Mouse (Mus musculus) liver, adult (tissue): ENCODE measurements around the gene Ppp2r5c.

ENCODE experiments used
- GATA4 ChIP-seq: IDR thresholded peaks from 2 replicates; pipeline ENCODE4 v1.6.1; 2014; ENCODE audit warnings: mild to moderate bottlenecking, low read length; ENCODE audit not compliant: insufficient replicate concordance

Gene Ppp2r5c

DNA sequence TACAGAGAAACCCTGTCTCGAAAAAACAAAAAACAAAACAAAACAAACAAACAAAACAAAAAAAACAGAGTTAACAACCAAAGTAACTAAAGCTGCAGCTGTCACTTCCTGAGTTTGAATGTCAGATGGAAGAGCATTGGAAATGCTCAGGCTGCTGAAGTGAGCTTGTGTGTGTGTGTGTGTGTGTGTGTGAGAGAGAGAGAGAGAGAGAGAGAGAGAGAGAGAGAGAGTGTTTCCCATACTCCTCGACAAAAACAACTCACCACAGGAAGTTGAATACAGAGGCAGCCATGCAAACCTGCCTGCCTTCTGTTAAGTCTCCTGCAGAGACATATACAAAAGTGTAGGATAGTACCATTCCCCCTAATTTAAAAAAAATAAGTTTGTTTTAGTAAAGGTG, 47.9 kb downstream of the Ppp2r5c start:
- TF ChIP-seq GATA4: no peak

DNA sequence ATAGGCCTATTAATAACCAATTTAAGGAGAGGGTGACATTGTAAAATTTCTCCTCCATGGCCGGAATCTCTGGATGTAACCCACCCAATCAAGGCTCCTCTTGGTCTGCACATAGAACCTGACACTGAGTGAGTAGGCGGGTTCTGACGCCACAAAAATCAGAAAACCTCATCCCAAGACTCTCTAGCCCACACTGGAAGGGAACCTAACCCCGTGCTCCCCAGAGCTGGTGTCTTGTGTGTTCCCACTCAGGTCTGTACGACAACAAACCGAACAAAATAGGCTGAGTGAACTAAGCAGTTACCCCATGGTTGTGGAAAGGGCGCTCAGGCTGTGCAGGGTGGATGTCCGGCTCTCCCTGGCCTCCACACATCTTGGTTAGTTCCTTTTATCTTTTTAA, 48.3 kb downstream of the Ppp2r5c start:
- no peak for TF ChIP-seq GATA4

DNA sequence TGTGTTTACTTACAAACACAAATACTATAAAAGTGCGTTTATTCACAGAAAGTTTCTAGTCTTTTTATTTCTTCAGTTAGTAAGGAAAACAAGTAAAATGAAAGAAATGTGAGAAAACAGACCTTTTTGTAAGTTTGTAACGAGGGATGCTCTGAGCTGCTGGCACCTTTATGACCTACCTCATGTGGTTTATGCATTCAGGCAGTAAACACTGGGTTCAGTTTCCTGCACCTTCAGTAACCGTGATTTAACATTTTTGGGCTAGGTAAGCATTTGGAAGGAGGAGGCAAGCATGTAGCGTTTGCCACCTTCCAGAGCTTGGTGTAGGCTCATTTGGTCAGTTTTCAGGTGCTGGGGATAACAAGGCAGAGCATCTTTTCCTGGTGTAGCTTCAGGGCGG, 49.1 kb downstream of the Ppp2r5c start:
- no peak for TF ChIP-seq GATA4

- TF ChIP-seq GATA4: no peak
Measured at GRCm38 (mm10) chr12:110497013-110497412, 50.1 kb downstream of the Ppp2r5c start.

- no peak for TF ChIP-seq GATA4
Measured at GRCm38 (mm10) chr12:110497485-110497884, 50.6 kb downstream of the Ppp2r5c start.

DNA sequence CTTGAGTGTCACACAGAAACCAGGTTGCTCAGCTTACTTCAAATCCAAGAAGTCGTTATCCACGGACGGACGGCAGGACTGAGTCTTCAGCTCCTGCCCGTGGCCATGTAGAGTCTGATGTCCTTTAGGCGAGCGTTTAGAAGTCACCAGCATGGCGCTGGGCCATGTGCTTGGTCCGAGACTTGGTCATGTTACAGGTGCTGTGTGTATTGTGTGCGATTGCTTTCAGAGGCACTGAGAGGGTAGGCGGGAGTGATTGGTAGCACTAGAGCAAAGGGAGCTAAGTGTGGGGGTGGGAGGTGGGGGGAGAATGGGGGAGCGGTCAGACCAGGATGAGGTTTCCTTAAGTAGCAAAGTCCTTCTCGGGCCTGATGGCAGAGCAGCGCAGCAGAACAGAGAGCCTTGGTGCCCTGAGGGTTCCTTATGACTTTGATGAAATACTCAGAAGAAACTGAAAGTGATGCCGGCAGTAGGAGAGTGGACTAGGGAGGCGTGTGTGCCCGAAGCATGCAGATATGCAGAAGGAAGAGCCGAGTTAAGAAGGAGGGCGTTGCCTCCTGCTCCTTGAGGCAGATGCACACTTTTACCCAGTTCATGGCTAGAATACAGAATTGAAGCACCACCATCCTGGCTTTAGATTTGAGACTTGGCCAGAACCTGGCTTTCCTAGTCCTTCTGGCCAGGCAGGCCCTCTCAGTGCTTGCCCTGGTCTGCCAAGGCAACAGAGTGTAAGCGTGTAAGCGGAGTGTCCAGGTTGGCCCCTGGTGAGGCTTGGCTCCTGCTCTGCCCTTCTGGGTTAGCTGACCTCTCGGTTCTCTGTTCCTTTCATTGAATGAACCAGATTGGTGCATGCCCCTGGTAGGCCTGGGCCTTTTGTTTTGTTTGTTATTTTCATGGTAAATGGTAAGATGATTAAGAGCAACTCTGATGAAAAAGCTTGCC, 51.6 kb downstream of the Ppp2r5c start:
- TF ChIP-seq GATA4: no peak

- no peak for TF ChIP-seq GATA4
Measured at GRCm38 (mm10) chr12:110499225-110499992, 52.5 kb downstream of the Ppp2r5c start.

GRCm38 (mm10) chr12:110500095-110500494, 53.2 kb downstream of the Ppp2r5c start:
- no peak for TF ChIP-seq GATA4

GRCm38 (mm10) chr12:110503406-110504144, 56.7 kb downstream of the Ppp2r5c start:
- TF ChIP-seq GATA4: no peak

- TF ChIP-seq GATA4: no peak
Measured at GRCm38 (mm10) chr12:110504145-110504490, 57.2 kb downstream of the Ppp2r5c start.

- TF ChIP-seq GATA4: no peak
Measured at GRCm38 (mm10) chr12:110504793-110505192, 57.9 kb downstream of the Ppp2r5c start.

DNA sequence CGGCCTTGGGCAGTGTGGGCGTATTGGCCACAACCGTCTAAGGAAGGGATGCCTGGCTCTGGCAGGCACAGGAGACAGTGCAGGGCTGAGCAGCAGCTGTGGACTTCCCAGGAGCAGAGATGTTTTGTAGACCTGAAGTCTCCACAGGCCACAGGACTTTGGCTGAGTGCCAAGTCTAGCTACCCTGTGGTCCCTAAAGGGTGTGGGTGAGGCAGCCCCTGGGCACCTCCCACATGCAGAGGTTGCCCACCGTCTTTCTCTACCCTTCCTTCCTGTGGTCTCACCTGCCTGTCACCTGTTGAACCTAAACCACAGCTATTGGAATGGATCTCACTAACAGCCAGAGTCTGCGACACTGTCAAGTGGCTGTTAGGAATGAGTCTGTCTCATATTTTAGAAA, 59.1 kb downstream of the Ppp2r5c start:
- no peak for TF ChIP-seq GATA4

DNA sequence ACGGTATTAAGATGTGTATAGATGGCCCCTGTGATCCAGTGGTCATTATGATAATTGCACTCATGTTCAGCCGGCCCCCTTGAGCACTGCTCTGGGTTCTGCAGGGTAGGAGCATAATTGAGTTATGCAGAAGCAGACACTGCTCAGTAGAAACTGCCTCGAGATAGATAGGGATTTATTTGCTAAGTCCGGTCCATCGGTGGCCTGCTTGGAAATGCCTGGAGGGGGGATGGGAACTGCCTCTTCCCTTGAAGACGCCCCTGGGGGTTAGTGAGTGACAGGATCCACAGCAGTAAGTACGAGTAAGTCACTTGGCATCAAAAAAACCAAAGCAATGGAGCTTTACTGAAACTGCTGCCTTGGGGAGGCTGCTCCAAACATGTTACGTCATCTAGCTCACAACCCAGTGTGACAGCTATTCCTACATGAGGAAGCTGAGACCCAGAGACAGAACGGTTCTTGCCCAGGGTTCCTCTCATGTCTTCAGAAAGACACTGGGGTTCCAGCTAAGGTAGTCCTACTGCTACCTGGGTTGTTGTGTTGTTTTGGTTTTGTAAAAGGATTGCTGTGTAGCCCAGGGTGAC, 60.9 kb downstream of the Ppp2r5c start:
- no peak for TF ChIP-seq GATA4

DNA sequence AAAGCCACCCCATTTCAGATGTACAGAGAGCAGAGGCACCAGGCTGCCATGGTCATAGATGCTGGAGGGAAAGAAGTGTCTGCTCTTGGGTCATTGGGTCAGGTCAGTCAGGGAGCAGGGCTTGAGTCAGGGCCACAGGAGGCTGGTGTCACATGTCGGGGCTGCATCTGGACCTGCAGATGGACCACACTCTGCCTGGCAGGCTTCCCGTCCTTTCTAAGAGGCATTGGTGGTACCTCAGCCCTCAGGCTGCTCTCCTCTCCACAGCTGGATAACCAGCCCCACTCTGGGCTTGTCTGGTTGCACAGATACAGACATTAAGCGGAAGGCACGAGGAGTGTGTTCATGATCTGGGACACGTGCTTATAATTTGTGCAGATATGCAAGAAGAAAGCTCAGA, 61.8 kb downstream of the Ppp2r5c start:
- no peak for TF ChIP-seq GATA4
